9 mouse cellular contexts compared by ENCODE assay signal in the genomic region with DNA sequence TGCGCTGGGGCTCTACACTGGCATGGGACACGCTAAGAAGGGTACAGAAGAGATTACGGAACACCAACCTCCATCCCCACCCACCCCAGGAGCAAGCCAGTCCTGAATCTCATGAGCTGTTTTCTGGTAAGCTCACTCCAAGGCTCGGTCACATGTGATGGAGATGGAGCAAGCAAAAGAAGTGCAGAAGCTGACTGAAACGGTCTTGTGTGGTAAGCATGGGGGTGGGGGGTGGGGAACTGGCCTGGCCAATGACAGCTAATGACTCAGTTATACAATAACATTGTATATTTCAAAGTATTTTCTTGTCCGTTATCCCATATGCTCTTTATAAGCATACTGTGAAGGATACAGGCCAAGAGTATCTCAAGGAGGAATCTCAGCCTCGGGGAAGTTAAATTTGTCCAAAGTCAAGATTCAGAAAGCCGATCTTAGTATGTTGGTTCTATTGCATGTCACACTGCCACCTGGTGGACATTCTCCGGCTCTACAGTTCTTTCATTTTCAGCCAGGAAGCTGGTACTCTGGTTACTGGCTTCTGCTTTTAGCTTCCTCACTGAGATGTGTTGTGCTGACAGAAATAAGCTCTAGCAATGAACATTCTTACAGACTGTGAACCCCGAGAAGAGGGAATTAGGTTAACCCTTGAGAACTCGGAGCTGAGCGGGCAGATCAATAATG. TPM values are rescaled to one million over a fixed set of nuclear protein-coding genes. Genes with fewer than 3 reads are reported as not detected.
A peak's percentile ranks its signal among the peaks of the same experiment; 100 is the strongest.
DNase-seq lines count a peak whose midpoint lies in the region; ATAC-seq lines count a peak whose summit lies in the region.
"Had no signal": no experiment of that assay in that cellular context is flagged by ENCODE, and none has a peak within 500 bp of the region (broad histone marks: within the 10 kb centered on the region; RNA-seq: fewer than 3 reads in every experiment).

No protein-coding gene starts in this region.

- no peak overlapping the region for H3K9ac ChIP-seq in embryonic facial prominence, embryonic 15.5 days
- no peak overlapping the region for H3K9ac ChIP-seq in hindbrain, embryonic 14.5 days
- no peak overlapping the region for H3K9ac ChIP-seq in liver, embryonic 11.5 days (ENCODE audit: low read depth, low read length)
- H3K9ac ChIP-seq: limb, embryonic 15.5 days had no signal

- H3K27ac ChIP-seq in embryonic facial prominence, embryonic 15.5 days (replicated peaks), result no peak overlapping the region
- no peak overlapping the region for H3K27ac ChIP-seq in hindbrain, embryonic 14.5 days
- no peak overlapping the region for H3K27ac ChIP-seq in liver, embryonic 11.5 days (ENCODE audit: low read depth, low read length)
- H3K27ac ChIP-seq: limb, embryonic 15.5 days had no signal

- 12% methylated on average over 12 of the region's 12 CpGs for WGBS in embryonic facial prominence, embryonic 15.5 days
- 14% methylated on average over 12 of the region's 12 CpGs for WGBS in hindbrain, embryonic 14.5 days
- WGBS in liver, embryonic 11.5 days, result 15% methylated on average over 12 of the region's 12 CpGs

- ATAC-seq in frontal cortex, adult (ENCODE audit: low TSS enrichment), result peak; percentile 79
- ATAC-seq in embryonic facial prominence, embryonic 15.5 days (ENCODE audit: insufficient number of reproducible peaks, low FRiP score, low TSS enrichment, low read depth), result no peak
- ATAC-seq in hindbrain, embryonic 14.5 days (ENCODE audit: low FRiP score), result peak; percentile 44; the same call in 1 of the 2 replicates
- ATAC-seq in liver, embryonic 11.5 days (replicated peaks; ENCODE audit: low FRiP score), result no peak
- ATAC-seq in monocyte, adult 5-6 weeks (replicated peaks; ENCODE audit: insufficient number of reproducible peaks, low FRiP score, low TSS enrichment, poor library complexity, severe bottlenecking), result peak; percentile 86

- no peaks in the 10 kb centered on the region for H3K9me3 ChIP-seq in embryonic facial prominence, embryonic 15.5 days (replicated peaks)
- H3K9me3 ChIP-seq in hindbrain, embryonic 14.5 days (ENCODE audit: control insufficient read depth, low read length), result no peaks in the 10 kb centered on the region
- H3K9me3 ChIP-seq in liver, embryonic 11.5 days (ENCODE audit: control insufficient read depth, low read length), result no peaks in the 10 kb centered on the region
- H3K9me3 ChIP-seq: limb, embryonic 15.5 days had no signal

- H3K4me2 ChIP-seq in embryonic facial prominence, embryonic 15.5 days (replicated peaks), result peak overlapping the region; percentile 38
- H3K4me2 ChIP-seq in hindbrain, embryonic 14.5 days (replicated peaks), result peak overlapping the region; percentile 25
- H3K4me2 ChIP-seq in liver, embryonic 11.5 days, result peak overlapping the region; percentile 48
- H3K4me2 ChIP-seq: limb, embryonic 15.5 days had no signal

- peak overlapping the region; percentile 2; the same call in 1 of the 2 replicates for H3K4me3 ChIP-seq in embryonic facial prominence, embryonic 15.5 days (replicated peaks)
- H3K4me3 ChIP-seq in hindbrain, embryonic 14.5 days (replicated peaks; ENCODE audit: low read length), result no peak overlapping the region
- H3K4me3 ChIP-seq in liver, embryonic 11.5 days (ENCODE audit: low read depth, low read length), result no peak overlapping the region
- H3K4me3 ChIP-seq: limb, embryonic 15.5 days had no signal

- no peak for DNase-seq in frontal cortex, postnatal 10 days (ENCODE audit: low spot score in 2 of 2)
- peak; percentile 54 for DNase-seq in T-cell, adult 2 months (ENCODE audit: low spot score)
- DNase-seq in hindbrain, embryonic 14.5 days (ENCODE audit: low spot score), result peak; percentile 85
- peak; percentile 44 for DNase-seq in liver, embryonic 11.5 days (ENCODE audit: low spot score)
- peak; percentile 23 to 29 for DNase-seq in thymus, postnatal 36 days

- H3K27me3 ChIP-seq in embryonic facial prominence, embryonic 15.5 days, result no peaks in the 10 kb centered on the region; the same call in 1 of the 2 replicates
- no peaks in the 10 kb centered on the region for H3K27me3 ChIP-seq in hindbrain, embryonic 14.5 days (ENCODE audit: control insufficient read depth, insufficient read depth, low read length)
- peaks cover 5% of the 10 kb centered on the region; the same call in 1 of the 2 replicates for H3K27me3 ChIP-seq in liver, embryonic 11.5 days (replicated peaks; ENCODE audit: control insufficient read depth, insufficient read depth, low read length)
- H3K27me3 ChIP-seq: limb, embryonic 15.5 days had no signal

- peaks cover 7% of the 10 kb centered on the region; the same call in 1 of the 2 replicates for H3K4me1 ChIP-seq in embryonic facial prominence, embryonic 15.5 days
- H3K4me1 ChIP-seq in hindbrain, embryonic 14.5 days (replicated peaks; ENCODE audit: control insufficient read depth, insufficient read depth, low read length), result peaks cover 4% of the 10 kb centered on the region; the same call in 1 of the 2 replicates
- no peaks in the 10 kb centered on the region for H3K4me1 ChIP-seq in liver, embryonic 11.5 days (replicated peaks; ENCODE audit: control insufficient read depth, insufficient read depth, low read length)
- H3K4me1 ChIP-seq: limb, embryonic 15.5 days had no signal

- no peaks in the 10 kb centered on the region for H3K36me3 ChIP-seq in embryonic facial prominence, embryonic 15.5 days
- no peaks in the 10 kb centered on the region for H3K36me3 ChIP-seq in hindbrain, embryonic 14.5 days (replicated peaks; ENCODE audit: control insufficient read depth, insufficient read depth)
- no peaks in the 10 kb centered on the region for H3K36me3 ChIP-seq in liver, embryonic 11.5 days (ENCODE audit: control insufficient read depth, insufficient read depth, low read length)
- H3K36me3 ChIP-seq: limb, embryonic 15.5 days had no signal

RNA-seq across cellular contexts. Expression of a gene that starts 4.2 kb away (rescaled TPM):
- 0.24 and 1.6 TPM in 2 replicates for polyA plus RNA-seq in embryonic facial prominence, embryonic 15.5 days (2015; fragmentation: Nextera tagmentation; extraction: Ambion mirVana)
- polyA plus RNA-seq in hindbrain, embryonic 14.5 days (2014; fragmentation: Nextera tagmentation; extraction: Ambion mirVana), result 0.63 and 0.71 TPM in 2 replicates
- polyA plus RNA-seq in liver, embryonic 11.5 days (2014; fragmentation: Nextera tagmentation; extraction: Ambion mirVana), result 0.41 and 0.53 TPM in 2 replicates
- total RNA-seq in monocyte, adult 5-6 weeks (2017), result 1.4 TPM in 1 of 3 replicates, not detected in the others

RNA-seq across cellular contexts. Expression of a gene that starts 15.6 kb away (rescaled TPM):
- polyA plus RNA-seq in embryonic facial prominence, embryonic 15.5 days (2015; fragmentation: Nextera tagmentation; extraction: Ambion mirVana), result 10.4 and 11.6 TPM in 2 replicates
- 38.5 and 42.0 TPM in 2 replicates for polyA plus RNA-seq in hindbrain, embryonic 14.5 days (2014; fragmentation: Nextera tagmentation; extraction: Ambion mirVana)
- 2.0 and 3.0 TPM in 2 replicates for polyA plus RNA-seq in liver, embryonic 11.5 days (2014; fragmentation: Nextera tagmentation; extraction: Ambion mirVana)
- 2.5 to 10.0 TPM (median 6.9 TPM) in 3 replicates for total RNA-seq in monocyte, adult 5-6 weeks (2017)

RNA-seq across cellular contexts. Expression of a gene that starts 35.1 kb away (rescaled TPM):
- polyA plus RNA-seq in embryonic facial prominence, embryonic 15.5 days (2015; fragmentation: Nextera tagmentation; extraction: Ambion mirVana), result 478 and 494 TPM in 2 replicates
- polyA plus RNA-seq in hindbrain, embryonic 14.5 days (2014; fragmentation: Nextera tagmentation; extraction: Ambion mirVana), result 470 and 518 TPM in 2 replicates
- 452 and 513 TPM in 2 replicates for polyA plus RNA-seq in liver, embryonic 11.5 days (2014; fragmentation: Nextera tagmentation; extraction: Ambion mirVana)
- 146 to 168 TPM (median 150 TPM) in 3 replicates for total RNA-seq in monocyte, adult 5-6 weeks (2017)

RNA-seq across cellular contexts. Expression of a gene that starts 45.1 kb away (rescaled TPM):
- polyA plus RNA-seq in embryonic facial prominence, embryonic 15.5 days (2015; fragmentation: Nextera tagmentation; extraction: Ambion mirVana), result 19.8 and 22.3 TPM in 2 replicates
- polyA plus RNA-seq in hindbrain, embryonic 14.5 days (2014; fragmentation: Nextera tagmentation; extraction: Ambion mirVana), result 15.6 and 20.1 TPM in 2 replicates
- polyA plus RNA-seq in liver, embryonic 11.5 days (2014; fragmentation: Nextera tagmentation; extraction: Ambion mirVana), result 18.2 and 18.6 TPM in 2 replicates
- total RNA-seq in monocyte, adult 5-6 weeks (2017), result 5.3 to 25.3 TPM (median 11.4 TPM) in 3 replicates

RNA-seq across cellular contexts. Expression of a gene that starts 48.7 kb away (rescaled TPM):
- 2.0 and 2.8 TPM in 2 replicates for polyA plus RNA-seq in embryonic facial prominence, embryonic 15.5 days (2015; fragmentation: Nextera tagmentation; extraction: Ambion mirVana)
- polyA plus RNA-seq in hindbrain, embryonic 14.5 days (2014; fragmentation: Nextera tagmentation; extraction: Ambion mirVana), result 43.5 and 47.8 TPM in 2 replicates
- 0.38 and 0.42 TPM in 2 replicates for polyA plus RNA-seq in liver, embryonic 11.5 days (2014; fragmentation: Nextera tagmentation; extraction: Ambion mirVana)
- total RNA-seq in monocyte, adult 5-6 weeks (2017), result 0.10 TPM in 1 of 3 replicates, not detected in the others

Comparison
In these comparisons a context has a peak if more than half of its experiments do, and no peak if none do; other contexts are left out.
1. ATAC-seq: peak in frontal cortex, adult (single experiment), hindbrain, embryonic 14.5 days (single experiment) and monocyte, adult 5-6 weeks (single experiment); none in embryonic facial prominence, embryonic 15.5 days (single experiment) and liver, embryonic 11.5 days (single experiment).
2. DNase-seq: peak in T-cell, adult 2 months (single experiment), hindbrain, embryonic 14.5 days (single experiment), liver, embryonic 11.5 days (single experiment) and thymus, postnatal 36 days (2 of 2); none in frontal cortex, postnatal 10 days (0 of 2).
3. Peak in every context shown above with its lines, with median percentiles within 50 percentile points of each other: H3K4me2 ChIP-seq.